Mouse (Mus musculus) ES-E14 (cell line): ENCODE measurements around the gene Man2a1. TPM values are rescaled to one million over a fixed set of nuclear protein-coding genes. Genes with fewer than 3 reads are reported as not detected.

Source experiments
- DNase-seq: peaks from one replicate; pipeline ENCODE4 v3.0.0-alpha.2; 2013; ENCODE audit warnings: low read depth, low spot score
- H3K27ac ChIP-seq: 2 replicates; pipeline ENCODE4 v1.5.1; 2012; ENCODE audit warnings: low read depth, mild to moderate bottlenecking, low read length, moderate library complexity, mixed read lengths; ENCODE audit not compliant: poor library complexity, insufficient read depth, severe bottlenecking
- H3K36me3 ChIP-seq: 2 replicates; pipeline ENCODE4 v1.6.1; 2012; ENCODE audit warnings: mild to moderate bottlenecking, low read length, moderate library complexity, mixed read lengths; ENCODE audit not compliant: control insufficient read depth, poor library complexity, insufficient read depth, severe bottlenecking
- H3K4me1 ChIP-seq, 2 experiments: fragments of 150-350 bp in 1 of 2; sonication (generic) in 1 of 2; 2 replicates each; pipeline ENCODE4 v1.6.1; 2012; ENCODE audit warnings: low read length in 2 of 2, mild to moderate bottlenecking in 1 of 2, mixed read lengths in 1 of 2; ENCODE audit not compliant: control insufficient read depth in 2 of 2, insufficient read depth in 2 of 2, poor library complexity in 1 of 2
- H3K4me3 ChIP-seq, 2 experiments: fragments of 150-350 bp in 1 of 2; sonication (generic) in 1 of 2; 2 replicates each; pipeline ENCODE4 v1.5.1; 2012; ENCODE audit warnings: low read length in 2 of 2, low read depth in 1 of 2, mild to moderate bottlenecking in 1 of 2, mixed read lengths in 1 of 2; ENCODE audit not compliant: insufficient read depth in 1 of 2, poor library complexity in 1 of 2, severe bottlenecking in 1 of 2
- H3K9ac ChIP-seq: 2 replicates; pipeline ENCODE4 v1.6.1; 2012; ENCODE audit warnings: low read depth, mild to moderate bottlenecking, low read length, mixed read lengths; ENCODE audit not compliant: poor library complexity, insufficient read depth, severe bottlenecking
- H3K9me3 ChIP-seq: fragments of 150-350 bp; sonication (generic); 2 replicates; pipeline ENCODE4 v1.6.1; 2012; ENCODE audit warnings: low read depth, mild to moderate bottlenecking, low read length; ENCODE audit not compliant: control insufficient read depth, insufficient read depth
- CHD2 ChIP-seq: IDR thresholded peaks from 2 replicates; pipeline ENCODE4 v1.6.1; 2014; ENCODE audit warnings: mild to moderate bottlenecking, low read depth, low read length, inconsistent platforms
- HCFC1 ChIP-seq: IDR thresholded peaks from 2 replicates; pipeline ENCODE4 v1.6.1; 2012; ENCODE audit warnings: low read length, inconsistent platforms, borderline replicate concordance; ENCODE audit not compliant: insufficient read depth
- MAFK ChIP-seq: IDR thresholded peaks from 2 replicates; pipeline ENCODE4 v1.6.1; 2014; ENCODE audit warnings: mild to moderate bottlenecking, low read depth, low read length, inconsistent platforms; ENCODE audit not compliant: insufficient read depth
- ZC3H11A ChIP-seq: IDR thresholded peaks from 2 replicates; pipeline ENCODE4 v1.6.1; 2012; ENCODE audit warnings: low read depth, mild to moderate bottlenecking, inconsistent platforms, low read length, borderline replicate concordance
- ZNF384 ChIP-seq: IDR thresholded peaks from 2 replicates; pipeline ENCODE4 v1.6.1; 2012; ENCODE audit warnings: low read depth, low read length, inconsistent platforms
- in situ Hi-C, 2 experiments: fragments of 600-800 bp; cut with MboI; formaldehyde crosslinking; loops; one replicate each; pipeline ENCODE4 v1.15.1; 2025; ENCODE audit warnings: low sequenced_read_pairs in 2 of 2, inconsistent platforms in 1 of 2; ENCODE audit not compliant: unreplicated experiment in 2 of 2
- total RNA-seq: library from RNA; depleted of rRNA; stranded (reverse); fragments of 300-350 nt; gene quantifications from 2 replicates; pipeline ENCODE4 v1.2.3, GENCODE M21; 2012

Gene Man2a1
- total RNA-seq, 1 experiment = 42.7 TPM

- DNase-seq = no peak
- Histone ChIP-seq H3K27ac (no peak overlapping the region), H3K36me3 (peaks cover 4% of the 10 kb centered on the region; the same call in 1 of the 2 replicates), H3K9me3 (no peaks in the 10 kb centered on the region), H3K4me1 (peaks cover 0 to 5% of the 10 kb centered on the region in 2 experiments; a peak in 2 of 4 replicates), H3K9ac (no peak overlapping the region), H3K4me3 (no peak overlapping the region)
- TF ChIP-seq ZC3H11A (no peak), CHD2 (no peak), MAFK (no peak), HCFC1 (no peak), ZNF384 (no peak)
- in situ Hi-C loops = no loop called here
Observed at GRCm38 (mm10) chr17:64637868-64638537, 37.5 kb downstream of the Man2a1 start.

GRCm38 (mm10) chr17:64641376-64641775 is 40.8 kb downstream of the Man2a1 start:
- H3K9ac ChIP-seq = no peak overlapping the region
- no peak overlapping the region for H3K27ac ChIP-seq
- H3K36me3 ChIP-seq = peaks cover 4% of the 10 kb centered on the region; the same call in 1 of the 2 replicates
- H3K4me3 ChIP-seq = no peak overlapping the region
- H3K9me3 ChIP-seq = no peaks in the 10 kb centered on the region
- no peak for DNase-seq
- peaks cover 0 to 5% of the 10 kb centered on the region in 2 experiments; a peak in 2 of 4 replicates for H3K4me1 ChIP-seq
- TF ChIP-seq ZC3H11A (no peak), MAFK (no peak), HCFC1 (no peak), CHD2 (no peak), ZNF384 (no peak)
- in situ Hi-C loops = no loop called here

GRCm38 (mm10) chr17:64643644-64644043 is 43.1 kb downstream of the Man2a1 start:
- H3K36me3 ChIP-seq = peaks cover 4% of the 10 kb centered on the region; the same call in 1 of the 2 replicates
- no peak overlapping the region for H3K4me3 ChIP-seq
- H3K9me3 ChIP-seq = no peaks in the 10 kb centered on the region
- peaks cover 0 to 5% of the 10 kb centered on the region in 2 experiments; a peak in 2 of 4 replicates for H3K4me1 ChIP-seq
- no peak overlapping the region for H3K27ac ChIP-seq
- H3K9ac ChIP-seq = no peak overlapping the region
- in situ Hi-C loops = no loop called here
- DNase-seq = no peak
- TF ChIP-seq HCFC1 = no peak
- no peak for TF ChIP-seq MAFK
- no peak for TF ChIP-seq CHD2
- no peak for TF ChIP-seq ZC3H11A
- TF ChIP-seq ZNF384 = no peak

- Histone ChIP-seq H3K9me3 (no peaks in the 10 kb centered on the region), H3K4me1 (peaks cover 0 to 5% of the 10 kb centered on the region in 2 experiments; a peak in 2 of 4 replicates), H3K27ac (no peak overlapping the region), H3K9ac (no peak overlapping the region), H3K4me3 (no peak overlapping the region), H3K36me3 (no peaks in the 10 kb centered on the region)
- in situ Hi-C loops = no loop called here
- TF ChIP-seq HCFC1 (no peak), ZNF384 (no peak), ZC3H11A (no peak), CHD2 (no peak), MAFK (no peak)
- DNase-seq = no peak
Observed at GRCm38 (mm10) chr17:64644888-64645605, 44.5 kb downstream of the Man2a1 start.
